Mouse (Mus musculus) activated CD4-positive, CD25-positive, alpha-beta regulatory T cell, adult 4 months (primary cell): ENCODE results near the gene Ccdc183. TPM values are rescaled to one million over a fixed set of nuclear protein-coding genes. Genes with fewer than 3 reads are reported as not detected.

ENCODE experiments used
- ATAC-seq: one replicate; pipeline ENCODE4 v1.8.0; 2017
- polyA plus RNA-seq, 2 experiments: library from polyadenylated mRNA; unstranded; fragments of 100-300 nt; shearing (Covaris generic); gene quantifications; one replicate each; pipeline ENCODE4 v1.2.1; 2017

Ccdc183 gene
- not detected for polyA plus RNA-seq

DNA sequence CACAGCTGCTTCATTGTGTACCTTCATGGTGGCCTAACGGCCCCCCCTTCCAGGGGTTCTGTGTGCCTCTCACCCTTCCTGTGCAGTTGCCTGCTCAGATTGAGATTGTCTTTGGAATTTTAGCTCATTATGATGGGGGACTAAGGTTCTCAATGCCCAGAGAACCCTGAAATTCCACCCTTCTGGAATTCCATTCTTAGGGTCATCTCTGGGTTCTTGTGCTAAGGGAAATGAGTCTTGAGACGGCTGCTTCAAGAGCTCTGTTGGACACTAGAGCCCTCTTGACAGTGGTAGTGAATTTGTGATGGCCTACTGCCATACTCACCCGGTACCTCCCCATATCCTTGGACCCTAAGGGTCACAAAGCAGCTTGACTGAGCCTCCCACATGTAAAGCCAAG is at the start of gene Ccdc183:
Ccdc183 (minus strand) TSS at position 101 of the 400 bp plus-strand sequence.
- no peak for ATAC-seq

GRCm38 (mm10) chr2:25666516-25666915 is 49.0 kb upstream of the Ccdc183 start:
- ATAC-seq, result peak; percentile 49

- no peak for ATAC-seq
Observed at GRCm38 (mm10) chr2:25664125-25664524, 46.6 kb upstream of the Ccdc183 start.

GRCm38 (mm10) chr2:25663511-25663910 is 46.0 kb upstream of the Ccdc183 start:
- peak; percentile 40 for ATAC-seq

DNA sequence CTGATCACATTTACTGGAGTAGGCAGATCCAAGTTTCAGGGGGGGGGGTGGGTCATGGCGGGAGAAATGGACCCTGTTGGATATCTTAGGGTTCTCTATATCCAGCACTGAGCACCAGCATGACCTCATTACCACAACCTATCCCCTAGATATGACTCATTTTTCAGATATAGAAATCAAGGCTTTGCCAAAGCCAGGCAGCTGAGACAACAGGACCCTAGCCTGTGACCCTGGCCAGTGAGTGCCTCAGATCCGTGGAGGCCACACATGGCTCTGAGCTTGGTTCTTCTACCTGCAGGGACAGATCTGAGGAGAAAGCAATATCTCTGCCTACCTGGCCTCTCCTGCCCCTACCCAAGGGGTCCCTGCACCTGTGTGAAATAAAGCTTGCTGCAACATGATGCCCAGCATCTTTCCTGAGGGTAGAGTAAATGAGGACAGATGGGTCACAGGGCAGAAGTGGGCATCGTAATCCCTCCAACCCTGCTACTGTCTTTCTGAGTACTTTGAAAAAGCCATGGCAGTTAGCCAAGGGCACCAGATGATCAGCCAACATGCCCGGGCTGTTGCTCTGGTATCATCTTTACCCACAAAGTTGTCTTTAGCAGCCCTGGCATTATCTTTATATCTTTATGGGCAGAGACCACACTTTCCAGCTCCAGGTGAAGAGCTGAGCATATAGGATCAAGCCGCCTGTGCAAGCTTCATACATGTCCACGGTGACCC is 43.9 kb upstream of the Ccdc183 start:
- no peak for ATAC-seq

DNA sequence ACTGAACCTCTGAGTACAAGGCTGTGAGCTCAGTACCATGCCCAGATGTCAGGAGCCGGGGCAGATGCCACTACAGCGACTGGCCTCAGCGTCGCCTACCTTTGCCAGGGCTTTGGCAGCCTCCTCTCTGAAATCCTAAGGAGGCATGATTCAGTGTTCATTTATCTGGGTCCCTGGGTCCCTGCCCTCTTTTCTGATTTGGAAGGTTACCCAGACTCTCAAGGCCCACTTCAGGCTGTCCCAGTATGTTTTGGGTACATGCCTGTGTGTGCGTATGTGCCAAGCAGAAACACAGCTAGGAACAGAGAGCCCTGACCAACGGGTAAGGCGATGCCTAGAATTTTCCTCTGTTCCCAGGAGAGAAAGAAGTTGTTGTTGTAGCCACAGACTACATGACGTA is 42.8 kb upstream of the Ccdc183 start:
- no peak for ATAC-seq

DNA sequence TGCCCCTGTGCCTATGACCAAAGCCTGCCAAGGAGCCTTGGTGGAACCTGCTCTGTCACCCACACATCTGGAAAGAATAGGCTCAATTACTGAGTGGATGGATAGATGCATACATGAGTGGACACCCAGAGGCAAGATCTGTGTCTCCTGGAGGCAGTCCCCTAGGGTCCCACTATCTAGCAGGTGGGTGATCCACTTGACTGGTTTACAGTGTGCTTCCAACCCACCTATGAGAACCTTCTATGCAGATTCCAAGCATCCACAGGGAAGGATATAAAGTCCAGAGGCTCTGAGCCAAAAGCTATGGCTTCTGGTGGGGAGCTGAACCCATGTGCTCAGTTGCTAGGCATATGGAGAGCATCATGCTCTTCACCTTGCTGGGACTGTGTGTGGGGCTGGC is 40.2 kb upstream of the Ccdc183 start, which contains the start of gene Lcn5:
Lcn5 (plus strand) TSS at position 301 of the 400 bp plus-strand sequence.
- ATAC-seq, result no peak

- no peak for ATAC-seq
Observed at GRCm38 (mm10) chr2:25657246-25657645, 39.8 kb upstream of the Ccdc183 start.

- no peak for ATAC-seq
Observed at GRCm38 (mm10) chr2:25656691-25657090, 39.2 kb upstream of the Ccdc183 start.

GRCm38 (mm10) chr2:25654502-25654901 is 37.0 kb upstream of the Ccdc183 start:
- no peak for ATAC-seq

GRCm38 (mm10) chr2:25652902-25653301 is 35.4 kb upstream of the Ccdc183 start, which contains the start of gene Lcn8:
TSS of gene Lcn8 (plus strand) at chr2:25653120.
- ATAC-seq, result no peak

DNA sequence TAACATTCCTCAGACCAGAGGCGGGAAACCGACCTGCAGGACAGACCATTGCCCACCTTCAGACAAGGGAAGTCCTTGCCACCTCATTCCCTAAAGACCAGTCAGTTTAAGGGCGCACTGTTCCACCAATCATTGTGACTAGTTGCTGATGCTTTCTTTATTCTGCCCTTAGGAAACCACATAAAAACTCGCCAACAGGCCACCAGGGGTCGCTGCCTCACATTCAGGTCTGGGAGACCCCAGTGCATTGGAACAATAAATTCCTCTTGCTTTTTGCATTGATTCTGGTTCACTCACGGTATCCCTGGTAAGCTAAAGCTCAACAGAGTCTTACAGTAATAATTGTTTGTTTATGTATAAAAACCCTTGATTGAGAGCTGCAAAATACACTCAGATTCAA is 22.4 kb upstream of the Ccdc183 start:
- no peak for ATAC-seq

DNA sequence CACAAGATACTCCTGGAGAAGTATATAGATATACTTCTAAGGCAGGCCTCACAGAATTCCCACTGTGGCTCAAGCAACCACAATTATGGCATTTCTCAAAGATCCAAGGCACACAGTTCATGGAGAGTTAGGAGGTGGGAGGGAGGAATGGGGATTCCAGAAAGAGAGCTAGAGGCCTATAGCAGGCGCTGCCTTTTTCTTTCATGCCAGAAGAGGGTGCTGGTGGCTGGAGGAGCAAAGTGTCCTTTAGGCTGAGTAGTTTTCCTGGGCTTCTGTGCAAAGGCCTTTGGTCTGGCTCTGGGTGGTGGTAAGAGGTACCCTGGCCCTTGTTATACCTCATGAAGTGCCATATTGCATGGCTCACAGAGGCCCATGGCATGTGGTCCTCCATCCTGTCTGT is 16.6 kb upstream of the Ccdc183 start:
- ATAC-seq, result no peak

DNA sequence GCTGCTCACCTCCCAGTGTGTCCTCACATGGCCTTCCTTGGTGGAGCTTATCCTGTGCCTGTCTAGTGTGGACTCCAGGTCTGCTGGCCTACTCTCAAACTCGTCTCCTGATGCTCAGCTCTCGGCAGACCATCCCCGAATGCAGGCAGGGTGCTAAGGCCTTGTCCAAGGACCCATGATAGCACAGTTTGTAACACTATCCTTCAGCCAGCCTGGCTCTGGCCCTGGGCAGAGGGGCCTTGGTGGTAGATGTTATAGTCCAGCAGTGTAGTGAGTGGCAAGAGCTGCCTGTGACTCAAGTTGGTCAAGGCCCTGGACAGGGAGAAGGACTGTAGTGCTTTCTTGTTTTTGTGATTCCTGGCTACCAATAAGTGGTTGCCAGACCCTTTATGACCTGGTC is 16.1 kb upstream of the Ccdc183 start:
- no peak for ATAC-seq

DNA sequence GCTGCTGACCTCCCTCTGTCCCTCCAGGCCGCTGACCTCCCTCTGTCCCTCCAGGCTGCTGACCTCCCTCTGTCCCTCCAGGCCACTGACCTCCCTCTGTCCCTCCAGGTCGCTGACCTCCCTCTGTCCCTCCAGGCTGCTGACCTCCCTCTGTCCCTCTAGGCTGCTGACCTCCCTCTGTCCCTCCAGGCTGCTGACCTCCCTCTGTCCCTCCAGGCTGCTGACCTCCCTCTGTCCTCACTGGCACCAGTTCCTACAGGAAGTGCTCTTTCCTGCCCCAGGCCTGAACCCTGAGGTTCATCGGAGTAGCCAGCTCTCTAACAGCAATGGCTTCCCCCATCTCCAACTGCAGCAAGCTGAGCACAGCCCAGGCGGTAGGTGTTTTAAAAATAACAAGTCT is 11.3 kb upstream of the Ccdc183 start:
- no peak for ATAC-seq

- ATAC-seq, result no peak
Observed at GRCm38 (mm10) chr2:25627811-25628210, 10.3 kb upstream of the Ccdc183 start, which contains the start of gene Fcna. TSS of gene Fcna (minus strand) at chr2:25628030.

GRCm38 (mm10) chr2:25625986-25626385 is 8.5 kb upstream of the Ccdc183 start:
- no peak for ATAC-seq

DNA sequence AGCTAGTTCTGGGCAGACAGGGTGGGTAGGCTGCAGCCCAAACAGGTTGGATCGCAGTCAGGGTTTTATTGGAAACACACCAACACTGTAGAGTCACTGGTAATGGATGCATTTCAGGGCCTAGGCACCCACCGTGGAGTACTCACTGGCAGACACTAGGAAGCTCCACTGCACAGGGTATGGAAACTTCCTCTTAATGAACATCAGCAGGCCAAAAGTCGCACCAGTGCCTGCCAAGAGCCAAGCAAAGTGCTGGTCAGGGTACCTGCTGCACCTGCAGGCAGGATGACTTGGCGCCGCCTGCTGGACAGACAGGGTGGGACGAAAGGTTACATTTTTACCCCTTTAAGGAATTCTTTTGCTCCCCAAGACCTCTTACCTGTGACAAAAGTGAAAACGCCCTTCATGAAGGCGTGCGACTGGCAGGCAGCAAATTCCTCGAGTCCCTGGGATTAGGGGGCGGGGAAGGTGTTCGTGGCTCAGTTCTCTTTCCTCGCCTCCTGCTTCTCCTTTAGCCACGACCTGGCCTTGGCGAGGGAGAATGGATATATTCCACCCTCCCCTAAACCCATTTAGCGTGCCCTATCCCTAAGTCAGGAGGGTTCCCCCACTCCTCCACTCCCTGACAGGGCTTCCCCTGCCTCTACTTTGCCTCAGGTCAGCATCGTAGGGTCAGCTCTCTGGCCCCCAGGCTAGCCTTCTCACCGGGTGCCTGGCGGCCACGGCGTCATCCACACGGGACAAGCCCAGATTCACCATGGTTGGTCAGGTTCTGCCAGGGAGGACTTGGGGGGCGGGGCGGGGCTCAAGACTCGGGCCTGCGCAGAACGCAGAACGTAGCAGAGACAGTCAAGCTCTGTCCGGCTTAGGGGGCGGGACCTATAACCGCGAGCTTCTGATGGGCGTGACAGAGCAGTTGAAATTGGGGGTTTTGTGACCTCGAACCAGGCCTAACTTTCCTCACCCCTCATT is 4.0 kb upstream of the Ccdc183 start, which contains the start of gene Tmem141:
Tmem141 (minus strand) TSS at position 777 of the 972 bp plus-strand sequence.
- ATAC-seq, result no peak

- ATAC-seq, result no peak
Observed at GRCm38 (mm10) chr2:25620852-25621228, 3.4 kb upstream of the Ccdc183 start.

GRCm38 (mm10) chr2:25620386-25620785 is 2.9 kb upstream of the Ccdc183 start:
- ATAC-seq, result peak; percentile 75

DNA sequence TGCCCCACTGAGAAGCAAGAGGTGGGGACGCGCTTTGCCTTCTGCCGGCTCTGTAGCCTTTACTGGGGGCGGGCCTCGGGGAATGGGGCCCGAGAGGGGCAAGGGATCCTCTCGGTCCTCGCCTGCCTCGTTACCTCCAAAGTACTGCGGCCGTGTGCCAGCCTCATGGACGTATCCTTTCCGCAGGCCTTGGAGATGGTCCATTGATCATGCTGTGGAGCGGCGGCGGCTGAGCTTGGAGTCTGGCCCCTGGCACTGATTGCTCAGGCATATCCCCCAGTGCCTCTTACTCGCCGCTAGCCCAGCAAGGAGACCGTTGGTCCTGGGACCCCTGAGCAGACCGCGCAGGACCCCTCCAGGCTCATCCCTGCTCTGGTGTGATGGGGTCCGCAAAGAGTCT is 1.1 kb downstream of the Ccdc183 start:
- no peak for ATAC-seq

DNA sequence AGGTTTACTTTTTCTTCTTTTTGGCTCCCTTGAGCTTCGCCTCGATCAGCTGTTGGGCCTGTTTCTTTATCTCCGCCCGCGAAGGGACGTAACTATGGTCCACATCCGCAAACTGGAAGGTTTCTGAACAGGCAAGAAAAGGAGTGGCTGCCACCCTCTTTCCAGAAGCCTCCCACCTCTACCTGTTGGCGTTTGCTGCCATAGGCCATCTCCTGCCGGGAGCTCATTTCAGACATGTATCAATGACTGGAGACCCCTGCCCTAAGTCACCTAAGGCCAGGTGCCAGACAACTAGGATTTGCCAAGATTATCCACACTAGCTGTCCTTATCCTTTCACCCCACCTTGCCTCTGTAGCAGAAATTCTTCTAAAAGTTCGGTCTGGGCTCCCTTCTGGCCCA is 8.8 kb downstream of the Ccdc183 start:
- ATAC-seq, result peak; percentile 38
